Mouse (Mus musculus) heart, embryonic 16.5 days (tissue): Measurements from ENCODE around the gene Olfr221. TPM values are rescaled to one million over a fixed set of nuclear protein-coding genes. Genes with fewer than 3 reads are reported as not detected.

Source experiments
- ATAC-seq: fragments of 200-750 bp; cut with Nextera tagmentation; replicated peaks from 2 replicates; pipeline ENCODE4 v1.8.0; 2017; ENCODE audit warnings: moderate number of reproducible peaks; ENCODE audit not compliant: insufficient read depth, low FRiP score; ENCODE audit errors: extremely low read depth
- H3K27ac ChIP-seq: fragments of 300-500 bp; sonication (generic); 2 replicates; pipeline ENCODE4 v1.5.1; 2014; ENCODE audit warnings: mild to moderate bottlenecking, low read length, control low read depth, moderate library complexity
- H3K27me3 ChIP-seq: fragments of 300-500 bp; sonication (generic); 2 replicates; pipeline ENCODE4 v1.6.1; 2014; ENCODE audit warnings: low read length, mixed read lengths; ENCODE audit not compliant: control insufficient read depth, insufficient read depth
- H3K36me3 ChIP-seq: fragments of 300-500 bp; sonication (generic); 2 replicates; pipeline ENCODE4 v1.6.1; 2014; ENCODE audit not compliant: control insufficient read depth, insufficient read depth
- H3K4me1 ChIP-seq: fragments of 300-500 bp; sonication (generic); 2 replicates; pipeline ENCODE4 v1.6.1; 2014; ENCODE audit warnings: low read length, mixed read lengths; ENCODE audit not compliant: control insufficient read depth, insufficient read depth
- H3K4me2 ChIP-seq: fragments of 300-500 bp; sonication (generic); 2 replicates; pipeline ENCODE4 v1.6.1; 2014; ENCODE audit warnings: low read depth, mild to moderate bottlenecking, control low read depth, low read length
- H3K4me3 ChIP-seq: fragments of 300-500 bp; sonication (generic); 2 replicates; pipeline ENCODE4 v1.5.1; 2014; ENCODE audit warnings: mild to moderate bottlenecking, control low read depth, low read length
- H3K9ac ChIP-seq: fragments of 300-500 bp; sonication (generic); 2 replicates; pipeline ENCODE4 v1.6.1; 2014; ENCODE audit warnings: low read length, control low read depth
- H3K9me3 ChIP-seq: fragments of 300-500 bp; sonication (generic); replicated peaks from 2 replicates; pipeline ENCODE4 v1.6.1; 2016; ENCODE audit warnings: low read length; ENCODE audit not compliant: control insufficient read depth
- WGBS: fragments of 180-500 bp; shearing (Covaris S2); extraction: QIAGEN DNeasy Blood & Tissue Kit; methylation state at CpG from one replicate; pipeline ENCODE4 v1.1.7; 2014; 5-methylcytosine and 5-hydroxymethylcytosine counted together
- polyA plus RNA-seq: library from polyadenylated mRNA; unstranded; fragments of >200 nt; fragmentation: Nextera tagmentation; extraction: Ambion mirVana; gene quantifications from 2 replicates; pipeline ENCODE4 v1.2.1, GENCODE M21; 2015

Gene Olfr221
- polyA plus RNA-seq, 1 experiment from 2014 or later = not detected

DNA sequence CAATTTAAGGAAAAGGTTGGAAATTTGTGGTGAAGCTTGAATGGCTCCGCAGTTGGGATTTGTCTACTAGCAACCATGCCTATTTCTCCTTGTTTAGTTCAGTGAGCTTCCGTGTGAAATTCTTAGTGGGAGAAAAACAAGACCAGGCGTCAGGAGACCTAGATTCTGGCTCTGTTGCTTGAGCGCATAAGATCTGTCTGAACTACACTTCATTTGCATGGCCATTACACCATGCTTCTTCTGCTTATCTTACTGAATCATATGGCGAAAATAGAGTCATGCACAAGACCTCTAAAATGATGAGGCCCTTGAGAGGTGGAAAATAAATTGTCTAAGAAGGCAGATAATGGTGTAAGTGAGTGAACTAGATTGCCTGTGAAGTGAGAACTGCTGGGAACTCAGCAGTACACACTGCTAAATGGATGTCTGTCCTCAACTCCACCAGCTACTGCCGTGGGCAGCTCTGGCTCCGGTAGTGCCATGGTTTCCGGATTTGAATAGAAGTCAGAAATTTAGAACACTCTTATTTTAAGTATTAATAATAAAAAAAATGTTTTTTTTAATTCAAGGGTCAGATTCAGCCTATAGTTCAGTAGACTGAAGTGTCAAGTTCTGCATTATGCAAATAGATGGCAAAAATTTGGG, 20.6 kb downstream of the Olfr221 start:
- no peak overlapping the region; the same call in 1 of the 2 replicates for H3K27ac ChIP-seq
- H3K4me3 ChIP-seq = no peak overlapping the region
- H3K4me2 ChIP-seq = no peak overlapping the region
- no peaks in the 10 kb centered on the region for H3K36me3 ChIP-seq
- ATAC-seq = no peak
- H3K9me3 ChIP-seq = no peaks in the 10 kb centered on the region
- no peaks in the 10 kb centered on the region for H3K27me3 ChIP-seq
- 88% methylated on average over 8 of the region's 8 CpGs for WGBS
- peaks cover 16% of the 10 kb centered on the region for H3K4me1 ChIP-seq
- H3K9ac ChIP-seq = no peak overlapping the region

DNA sequence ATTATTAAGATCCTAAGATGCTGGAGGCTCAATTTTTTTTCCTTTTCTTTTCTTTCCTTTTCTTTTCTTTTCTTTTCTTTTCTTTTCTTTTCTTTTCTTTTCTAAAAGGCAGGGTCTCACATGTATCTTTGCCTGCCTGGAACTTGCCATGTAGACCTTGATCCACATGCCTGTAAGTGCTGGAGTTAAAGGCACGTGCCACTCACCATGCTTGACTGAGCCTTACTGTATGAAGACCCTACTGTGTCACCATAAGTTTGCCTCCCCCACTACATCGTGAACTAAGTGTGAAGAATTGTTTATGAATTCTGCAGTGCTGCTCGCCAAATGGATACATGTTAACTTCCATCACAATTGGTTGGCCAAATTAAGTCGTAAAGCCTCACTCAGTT, 21.1 kb downstream of the Olfr221 start:
- WGBS = 69% methylated on average over 4 of the region's 4 CpGs
- H3K27ac ChIP-seq = peak overlapping the region; percentile 100
- no peak for ATAC-seq

DNA sequence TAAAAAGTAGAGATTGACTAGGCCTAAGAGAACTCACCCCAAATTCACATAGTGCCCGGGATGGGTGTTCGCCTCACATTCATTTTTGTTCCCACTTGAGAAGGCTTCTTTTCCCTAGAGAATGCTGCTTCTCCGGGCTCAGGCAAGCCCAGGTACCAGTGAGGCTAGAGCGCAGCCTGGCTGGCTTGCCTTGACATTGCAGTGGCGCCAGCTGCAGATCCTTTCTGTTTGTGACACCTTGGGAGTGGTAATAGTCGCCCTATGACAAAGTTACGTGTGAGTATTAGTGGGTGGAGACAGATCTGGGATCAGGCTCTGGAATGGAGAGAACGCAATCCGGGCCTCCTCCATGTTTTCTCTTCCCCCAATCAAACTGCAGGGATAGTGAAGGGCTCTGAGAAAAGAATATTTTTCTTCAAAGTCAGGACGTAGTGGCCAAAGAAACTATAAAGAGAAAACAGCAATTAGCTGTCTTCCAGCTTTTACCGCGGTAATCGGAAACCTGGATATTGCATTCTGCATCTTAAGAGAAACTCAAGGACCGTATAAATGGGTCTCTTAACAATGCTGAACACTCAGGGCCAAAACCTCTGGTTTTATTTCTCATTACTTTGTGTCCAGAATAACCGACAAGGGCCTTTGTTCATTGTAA, 21.6 kb downstream of the Olfr221 start, which contains the start of gene Zfp219:
Gene Zfp219 (minus strand): TSS at position 248 of the 652 bp plus-strand sequence.
- no peaks in the 10 kb centered on the region for H3K27me3 ChIP-seq
- 9% methylated on average over 15 of the region's 15 CpGs for WGBS

More for the DNA sequence above, 21.1 kb downstream of the Olfr221 start:
- H3K4me2 ChIP-seq = peak overlapping the region; percentile 68
- peak overlapping the region; percentile 92 for H3K9ac ChIP-seq
- H3K9me3 ChIP-seq = no peaks in the 10 kb centered on the region
- H3K4me3 ChIP-seq = peak overlapping the region; percentile 77
- H3K27me3 ChIP-seq = no peaks in the 10 kb centered on the region
- H3K4me1 ChIP-seq = peaks cover 18% of the 10 kb centered on the region
- no peaks in the 10 kb centered on the region for H3K36me3 ChIP-seq

DNA sequence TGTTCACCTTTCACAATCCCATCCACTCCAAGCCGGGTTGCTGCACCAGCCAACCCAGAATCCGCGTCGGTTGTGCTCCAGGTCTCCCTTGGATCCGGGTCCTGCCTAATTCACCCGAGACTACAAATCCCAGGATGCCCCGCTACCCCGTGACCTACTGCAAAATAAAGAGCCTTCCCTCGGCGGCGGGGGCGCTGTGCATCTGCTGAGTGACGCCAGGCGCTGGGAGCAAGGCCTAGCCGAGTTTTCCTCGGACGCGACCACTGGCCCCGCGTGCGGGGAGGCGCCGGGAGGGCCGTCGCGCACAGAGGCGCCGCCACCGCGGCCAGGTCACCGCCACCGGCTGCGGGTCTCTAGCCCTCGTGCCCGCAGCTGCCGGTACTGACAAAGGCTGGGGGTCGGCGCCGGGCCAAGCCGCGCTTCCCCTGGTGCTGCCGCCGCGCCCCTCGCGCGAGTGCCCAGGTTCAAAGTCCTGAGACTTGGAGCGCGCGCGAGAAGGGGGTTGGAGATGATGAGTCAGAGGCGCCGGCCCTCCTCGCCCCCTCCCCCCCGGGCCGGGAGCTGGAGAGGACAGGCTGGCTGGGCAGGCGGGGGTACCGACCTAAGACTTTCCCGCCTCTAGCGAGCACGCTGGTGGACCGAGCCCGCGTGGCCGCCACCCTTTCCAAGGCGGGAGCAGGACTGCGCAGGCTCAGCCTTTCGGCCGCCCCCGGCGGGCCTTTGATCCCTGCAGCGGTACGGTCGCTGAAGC, 22.5 kb downstream of the Olfr221 start:
- Histone ChIP-seq H3K27me3 (no peaks in the 10 kb centered on the region), H3K4me2 (peak overlapping the region; percentile 68), H3K4me3 (peak overlapping the region; percentile 77), H3K36me3 (no peaks in the 10 kb centered on the region), H3K9me3 (no peaks in the 10 kb centered on the region), H3K9ac (peak overlapping the region; percentile 92), H3K4me1 (peaks cover 27% of the 10 kb centered on the region), H3K27ac (peak overlapping the region; percentile 100)
- ATAC-seq = peak; percentile 89
- under 1% methylated on average over 72 of the region's 74 CpGs for WGBS

More for the DNA sequence above, 21.6 kb downstream of the Olfr221 start, which contains the start of gene Zfp219:
- peak within 1 kb of the TSS; percentile 100 for H3K27ac ChIP-seq
- ATAC-seq = peak; percentile 65
- peaks cover 23% of the 10 kb centered on the region for H3K4me1 ChIP-seq
- H3K36me3 ChIP-seq = no peaks in the 10 kb centered on the region
- H3K9me3 ChIP-seq = no peaks in the 10 kb centered on the region
- H3K4me2 ChIP-seq = peak within 1 kb of the TSS; percentile 68
- peak within 1 kb of the TSS; percentile 92 for H3K9ac ChIP-seq
- H3K4me3 ChIP-seq = peak within 1 kb of the TSS; percentile 77

DNA sequence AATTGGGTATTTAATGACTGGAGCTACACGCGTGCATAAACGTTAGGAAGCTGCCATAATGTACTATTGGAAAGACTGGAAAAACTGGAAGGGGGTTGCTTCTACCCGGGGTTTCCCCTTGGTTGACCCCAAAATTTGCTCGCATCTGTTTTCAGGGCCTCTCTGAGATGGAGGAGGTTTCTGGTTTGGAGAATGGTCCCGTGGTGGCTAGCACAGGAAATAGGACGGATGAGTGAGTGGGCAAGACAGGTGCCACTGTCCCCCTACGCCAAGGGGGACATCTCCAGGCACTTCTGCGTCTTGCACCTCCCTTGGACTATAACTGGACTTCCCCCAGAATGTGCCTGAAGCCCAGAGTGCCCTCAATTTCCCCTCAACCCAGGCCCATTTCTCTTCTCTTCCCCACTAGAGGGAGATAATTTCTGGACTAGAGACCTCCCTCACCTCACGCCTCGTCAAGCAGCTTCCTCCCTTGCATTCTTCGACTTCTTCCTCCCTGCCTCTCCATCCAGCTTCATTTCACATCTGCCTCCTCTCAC, 23.1 kb downstream of the Olfr221 start:
- 27% methylated on average over 12 of the region's 12 CpGs for WGBS
- peak overlapping the region; percentile 92 for H3K9ac ChIP-seq
- peak overlapping the region; percentile 68 for H3K4me2 ChIP-seq
- no peaks in the 10 kb centered on the region for H3K36me3 ChIP-seq
- H3K4me1 ChIP-seq = peaks cover 27% of the 10 kb centered on the region
- peak; percentile 0; the same call in 1 of the 2 replicates for ATAC-seq
- peak overlapping the region; percentile 100 for H3K27ac ChIP-seq
- no peaks in the 10 kb centered on the region for H3K27me3 ChIP-seq
- no peaks in the 10 kb centered on the region for H3K9me3 ChIP-seq
- H3K4me3 ChIP-seq = peak overlapping the region; percentile 77

DNA sequence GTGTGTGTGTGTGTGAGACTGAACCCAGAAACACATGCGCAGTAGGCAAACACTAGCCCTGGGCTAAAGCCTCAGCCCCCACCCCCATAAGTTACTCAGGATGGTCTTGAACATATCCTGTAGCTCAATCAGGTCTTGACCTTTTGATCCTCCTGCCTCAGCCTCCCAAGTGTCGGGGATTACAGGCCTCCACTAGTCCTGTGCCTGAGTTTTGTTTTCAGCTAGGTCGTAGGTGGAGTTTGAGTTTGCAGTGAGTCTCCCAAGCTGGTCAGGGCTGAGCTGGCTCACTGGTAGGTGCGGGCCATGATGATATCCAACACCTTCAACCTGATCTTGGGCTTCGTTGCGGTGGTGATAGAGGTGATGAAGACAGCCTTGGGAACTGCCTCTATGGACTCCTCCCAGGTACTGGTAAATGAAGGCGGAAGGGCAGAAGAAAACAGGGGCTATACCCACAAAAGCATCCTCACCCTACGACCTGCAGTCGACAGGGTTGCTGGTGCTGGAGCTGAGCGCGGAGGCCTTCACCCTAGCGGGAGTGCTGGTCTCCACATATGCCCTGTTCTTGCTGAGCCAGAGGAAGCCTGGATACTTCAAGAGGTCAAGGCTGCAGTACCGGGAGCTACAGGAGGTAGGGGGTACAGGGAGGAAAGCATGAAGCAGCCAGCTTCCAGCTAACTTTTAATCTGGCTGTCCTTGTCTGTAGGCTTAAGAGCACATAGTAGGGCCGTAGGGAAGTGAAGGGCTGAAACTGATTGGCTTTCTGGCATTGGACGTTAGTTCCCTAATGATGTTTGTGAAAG, 23.8 kb downstream of the Olfr221 start:
- H3K27ac ChIP-seq = peak overlapping the region; percentile 100
- peak overlapping the region; percentile 77 for H3K4me3 ChIP-seq
- WGBS = 85% methylated on average over 15 of the region's 15 CpGs
- ATAC-seq = no peak
- no peaks in the 10 kb centered on the region for H3K27me3 ChIP-seq
- no peaks in the 10 kb centered on the region for H3K36me3 ChIP-seq
- no peaks in the 10 kb centered on the region for H3K9me3 ChIP-seq
- H3K4me1 ChIP-seq = peaks cover 28% of the 10 kb centered on the region
- H3K9ac ChIP-seq = peak overlapping the region; percentile 92
- peak overlapping the region; percentile 68 for H3K4me2 ChIP-seq

DNA sequence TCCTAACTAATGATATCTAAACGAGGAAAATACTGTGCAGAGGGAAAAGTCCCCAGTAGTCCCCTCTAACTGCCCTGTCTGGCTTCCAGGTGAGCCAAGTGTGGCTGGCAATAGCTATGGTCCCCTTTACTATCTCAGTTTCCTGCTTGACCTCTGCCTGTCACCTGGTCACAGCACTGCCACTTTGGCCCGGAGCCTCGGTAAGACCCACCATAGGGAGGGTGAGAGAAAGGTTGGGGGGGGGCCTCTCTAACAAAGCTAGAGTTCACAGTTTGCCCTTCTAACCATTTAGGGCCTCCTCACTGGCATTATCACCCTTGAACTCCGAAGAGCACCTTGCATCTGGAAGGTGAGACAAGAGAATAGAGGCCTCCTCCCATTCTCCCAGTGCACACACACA, 24.6 kb downstream of the Olfr221 start:
- no peak overlapping the region for H3K9ac ChIP-seq
- H3K4me1 ChIP-seq = peaks cover 28% of the 10 kb centered on the region
- no peaks in the 10 kb centered on the region for H3K36me3 ChIP-seq
- no peak overlapping the region for H3K4me3 ChIP-seq
- no peak overlapping the region for H3K27ac ChIP-seq
- ATAC-seq = no peak
- no peak overlapping the region for H3K4me2 ChIP-seq
- no peaks in the 10 kb centered on the region for H3K9me3 ChIP-seq
- H3K27me3 ChIP-seq = no peaks in the 10 kb centered on the region
- 69% methylated on average over 4 of the region's 4 CpGs for WGBS

DNA sequence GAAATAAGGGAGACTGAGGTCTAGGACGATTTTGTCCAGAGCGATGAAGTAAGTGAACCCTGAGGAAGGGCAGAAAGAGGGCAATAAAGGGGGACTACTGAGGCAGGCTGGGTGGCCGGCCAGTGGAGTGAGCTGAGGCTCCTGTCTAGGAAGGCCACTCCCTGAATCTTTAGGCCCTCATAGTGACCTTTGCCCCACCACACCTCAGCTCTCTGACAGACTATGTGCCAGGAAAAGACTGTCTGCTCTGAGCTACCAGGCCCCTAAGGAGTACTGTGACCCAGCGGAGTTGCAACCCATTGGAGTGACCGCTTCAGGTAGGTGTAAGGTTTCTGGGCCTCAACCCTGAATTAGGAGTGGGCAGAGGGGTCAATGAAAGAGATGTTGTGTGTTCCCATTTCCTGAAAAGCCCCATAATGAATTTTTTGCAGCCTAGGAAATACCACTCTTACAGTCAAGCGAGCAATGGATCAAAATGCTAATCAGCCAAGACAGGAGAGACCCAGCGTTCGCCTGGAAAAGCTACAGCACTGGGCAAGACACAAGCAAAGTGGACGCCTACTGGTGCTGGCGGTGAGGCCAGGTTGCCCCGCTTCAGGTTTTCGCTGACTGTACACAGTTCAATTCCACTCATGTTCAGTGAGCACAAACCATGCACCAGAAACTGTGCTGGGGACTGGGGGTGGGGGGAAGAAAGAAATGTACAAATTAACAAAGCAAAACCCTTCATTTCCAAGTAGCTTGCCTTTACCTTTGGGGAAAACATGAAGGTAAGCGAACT, 25.4 kb downstream of the Olfr221 start:
- Histone ChIP-seq H3K4me3 (no peak overlapping the region), H3K36me3 (no peaks in the 10 kb centered on the region), H3K4me1 (peaks cover 32% of the 10 kb centered on the region), H3K27me3 (no peaks in the 10 kb centered on the region), H3K27ac (no peak overlapping the region), H3K4me2 (no peak overlapping the region), H3K9me3 (no peaks in the 10 kb centered on the region), H3K9ac (no peak overlapping the region)
- ATAC-seq = no peak
- WGBS = 85% methylated on average over 13 of the region's 13 CpGs
